Mouse (Mus musculus) myocyte (in vitro differentiated cells): ENCODE measurements around the gene Anapc7. TPM values are rescaled to one million over a fixed set of nuclear protein-coding genes. Genes with fewer than 3 reads are reported as not detected.
"Not testable (repeated sequence)": the region's sequence is repeated elsewhere in the genome, so short reads cannot be mapped to it uniquely, and the experiment has no call there.

Experiments used
- H3K27me3 ChIP-seq: one replicate; pipeline ENCODE4 v1.6.1; 2011; ENCODE audit not compliant: control insufficient read depth, insufficient read depth, insufficient read length
- H3K36me3 ChIP-seq: one replicate; pipeline ENCODE4 v1.6.1; 2011; ENCODE audit not compliant: control insufficient read depth, insufficient read depth
- H3K4me2 ChIP-seq: one replicate; pipeline ENCODE4 v1.6.1; 2011; ENCODE audit warnings: low read depth, control low read depth
- H3K4me3 ChIP-seq: one replicate; pipeline ENCODE4 v1.5.1; 2011; ENCODE audit warnings: mild to moderate bottlenecking, control low read depth, moderate library complexity
- H3K79me2 ChIP-seq: one replicate; pipeline ENCODE4 v1.6.1; 2011; ENCODE audit not compliant: control insufficient read depth, insufficient read depth
- H3ac ChIP-seq: one replicate; pipeline ENCODE4 v1.6.1; 2011; ENCODE audit not compliant: control insufficient read depth, insufficient read length
- CEBPB ChIP-seq: IDR thresholded peaks from 2 replicates; pipeline ENCODE4 v1.6.1; 2011; ENCODE audit warnings: mild to moderate bottlenecking, moderate library complexity; ENCODE audit not compliant: poor library complexity, insufficient read depth, severe bottlenecking
- E2F4 ChIP-seq: IDR thresholded peaks from one replicate; pipeline ENCODE4 v1.6.1; 2011; ENCODE audit warnings: mild to moderate bottlenecking, control low read depth, moderate library complexity; ENCODE audit not compliant: insufficient read depth
- MAX ChIP-seq: IDR thresholded peaks from one replicate; pipeline ENCODE4 v1.6.1; 2011; ENCODE audit warnings: low read depth, mild to moderate bottlenecking, control low read depth
- MYOD1 ChIP-seq, 3 experiments: IDR thresholded peaks; one replicate each; pipeline ENCODE4 v1.6.1; 2011; ENCODE audit warnings: control low read depth in 2 of 3, low read depth in 2 of 3, mild to moderate bottlenecking in 2 of 3, moderate library complexity in 1 of 3; ENCODE audit not compliant: insufficient read length in 2 of 3, control insufficient read depth in 1 of 3
- MYOG ChIP-seq, 3 experiments: IDR thresholded peaks; one replicate each; pipeline ENCODE4 v1.6.1; 2011; ENCODE audit warnings: control low read depth in 2 of 3, low read depth in 2 of 3, mild to moderate bottlenecking in 2 of 3; ENCODE audit not compliant: insufficient read length in 2 of 3, control insufficient read depth in 1 of 3, insufficient read depth in 1 of 3
- POLR2A ChIP-seq: IDR thresholded peaks from one replicate; pipeline ENCODE4 v1.6.1; 2011; ENCODE audit warnings: low read depth, mild to moderate bottlenecking, control low read depth, moderate library complexity; ENCODE audit not compliant: insufficient read length
- POLR2AphosphoS2 ChIP-seq: IDR thresholded peaks from one replicate; pipeline ENCODE4 v1.6.1; 2011; ENCODE audit warnings: low read depth, control low read depth; ENCODE audit not compliant: insufficient read length
- REST ChIP-seq: IDR thresholded peaks from one replicate; pipeline ENCODE4 v1.6.1; 2011; ENCODE audit warnings: mild to moderate bottlenecking, control low read depth, moderate library complexity; ENCODE audit not compliant: insufficient read depth, insufficient read length
- SRF ChIP-seq: IDR thresholded peaks from one replicate; pipeline ENCODE4 v1.6.1; 2011; ENCODE audit warnings: low read depth; ENCODE audit not compliant: control insufficient read depth, insufficient read length
- TCF12 ChIP-seq: IDR thresholded peaks from one replicate; pipeline ENCODE4 v1.6.1; 2011; ENCODE audit warnings: mild to moderate bottlenecking, control low read depth; ENCODE audit not compliant: poor library complexity, insufficient read depth, severe bottlenecking
- TCF3 ChIP-seq: IDR thresholded peaks from one replicate; pipeline ENCODE4 v1.6.1; 2011; ENCODE audit warnings: low read depth, control low read depth; ENCODE audit not compliant: insufficient read length
- USF1 ChIP-seq: IDR thresholded peaks from one replicate; pipeline ENCODE4 v1.6.1; 2011; ENCODE audit warnings: low read depth, mild to moderate bottlenecking, control low read depth, moderate library complexity
- polyA plus RNA-seq: library from polyadenylated mRNA; unstranded; fragments of >200 nt; fragmentation: generic; extraction: Trizol; gene quantifications from one replicate; pipeline ENCODE4 v1.2.1, GENCODE M21; 2012; ENCODE audit warnings: missing spikeins

Anapc7 gene
- polyA plus RNA-seq, 1 experiment: 62.7 TPM

GRCm38 (mm10) chr5:122452194-122452593 is 30.7 kb downstream of the Anapc7 start:
- TF ChIP-seq POLR2A (peak; percentile 26), POLR2AphosphoS2 (peak; percentile 74), CEBPB (no peak)
- Histone ChIP-seq H3K79me2 (no peaks in the 10 kb centered on the region), H3K4me2 (no peak overlapping the region), H3K4me3 (no peak overlapping the region), H3K27me3 (no peaks in the 10 kb centered on the region), H3ac (no peak overlapping the region), H3K36me3 (peaks cover 36% of the 10 kb centered on the region)

DNA sequence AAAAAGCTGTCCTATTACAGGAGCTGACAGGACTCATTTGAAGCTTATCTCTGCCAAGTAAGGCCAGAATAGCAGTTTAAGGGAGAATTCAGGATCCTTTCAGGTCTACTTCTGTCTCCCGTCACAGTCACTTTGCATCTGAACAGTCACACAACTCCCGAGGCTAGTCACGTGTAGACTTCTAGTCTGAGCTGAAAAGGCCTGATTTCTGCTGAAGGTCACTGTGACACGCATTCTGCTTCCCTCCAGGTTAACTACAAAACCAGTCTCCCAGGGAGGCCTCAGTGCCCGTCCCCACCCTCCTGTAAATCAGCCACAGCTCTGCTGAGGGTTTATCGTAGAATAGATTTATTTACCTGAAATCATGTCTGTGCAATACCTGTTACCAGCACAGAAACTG is 31.7 kb downstream of the Anapc7 start:
- Histone ChIP-seq H3K79me2 (no peaks in the 10 kb centered on the region), H3K27me3 (no peaks in the 10 kb centered on the region), H3K4me2 (no peak overlapping the region), H3K36me3 (peaks cover 44% of the 10 kb centered on the region), H3ac (no peak overlapping the region), H3K4me3 (no peak overlapping the region)
- TF ChIP-seq MYOG (IDR thresholded peaks at IDR 0.05; ENCODE audit: control insufficient read depth in 1 of 3, insufficient read depth in 1 of 3, insufficient read length in 2 of 3, low read depth in 2 of 3) (no peak), USF1 (no peak), TCF12 (no peak), SRF (no peak), POLR2A (no peak), CEBPB (no peak), E2F4 (no peak), TCF3 (no peak), REST (no peak), MAX (no peak), MYOD1 (IDR thresholded peaks at IDR 0.05; ENCODE audit: control insufficient read depth in 1 of 3, insufficient read length in 2 of 3, low read depth in 2 of 3) (no peak), POLR2AphosphoS2 (no peak)

GRCm38 (mm10) chr5:122454442-122454841 is 32.9 kb downstream of the Anapc7 start:
- H3K4me3 ChIP-seq: no peak overlapping the region
- no peak overlapping the region for H3ac ChIP-seq
- no peak overlapping the region for H3K4me2 ChIP-seq
- H3K79me2 ChIP-seq: no peaks in the 10 kb centered on the region
- TF ChIP-seq MYOD1 (IDR thresholded peaks at IDR 0.05; ENCODE audit: control insufficient read depth in 1 of 3, insufficient read length in 2 of 3, low read depth in 2 of 3) (no peak), POLR2AphosphoS2 (peak; percentile 61), POLR2A (peak; percentile 31), TCF12 (no peak), CEBPB (no peak), SRF (no peak), MAX (no peak), E2F4 (no peak), TCF3 (no peak)
- no peaks in the 10 kb centered on the region for H3K27me3 ChIP-seq
- H3K36me3 ChIP-seq: peaks cover 54% of the 10 kb centered on the region

- no peak overlapping the region for H3K4me2 ChIP-seq
- H3ac ChIP-seq: no peak overlapping the region
- no peaks in the 10 kb centered on the region for H3K79me2 ChIP-seq
Observed at GRCm38 (mm10) chr5:122454883-122455282, 33.4 kb downstream of the Anapc7 start.

DNA sequence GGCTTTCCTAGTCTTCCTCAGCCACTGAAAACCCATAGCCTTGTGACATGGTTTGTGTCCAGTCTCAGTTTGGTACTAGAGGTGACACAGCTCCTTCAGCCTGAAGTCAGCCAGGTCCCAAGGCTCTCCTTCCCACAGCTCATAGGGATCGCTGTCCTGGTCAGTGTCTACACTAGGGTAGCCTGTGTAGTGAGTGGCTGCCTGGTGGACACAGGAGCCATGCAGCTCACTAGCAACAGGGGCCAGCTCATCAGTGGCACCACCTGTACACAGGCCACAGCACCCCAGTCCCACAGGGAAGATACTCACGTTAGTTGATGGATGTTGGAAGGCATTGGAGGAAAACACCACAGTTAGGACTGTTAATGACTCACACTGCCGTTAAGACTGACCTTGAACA is 34.1 kb downstream of the Anapc7 start:
- Histone ChIP-seq H3K4me2 (no peak overlapping the region), H3K36me3 (peaks cover 66% of the 10 kb centered on the region), H3K27me3 (no peaks in the 10 kb centered on the region), H3K4me3 (no peak overlapping the region), H3ac (no peak overlapping the region), H3K79me2 (no peaks in the 10 kb centered on the region)
- TF ChIP-seq E2F4 (no peak), CEBPB (no peak), MAX (no peak), POLR2AphosphoS2 (peak; percentile 75)

More at GRCm38 (mm10) chr5:122454883-122455282, 33.4 kb downstream of the Anapc7 start:
- TF ChIP-seq POLR2A (no peak), POLR2AphosphoS2 (peak; percentile 54)
- H3K36me3 ChIP-seq: peaks cover 59% of the 10 kb centered on the region
- no peak overlapping the region for H3K4me3 ChIP-seq
- no peaks in the 10 kb centered on the region for H3K27me3 ChIP-seq

DNA sequence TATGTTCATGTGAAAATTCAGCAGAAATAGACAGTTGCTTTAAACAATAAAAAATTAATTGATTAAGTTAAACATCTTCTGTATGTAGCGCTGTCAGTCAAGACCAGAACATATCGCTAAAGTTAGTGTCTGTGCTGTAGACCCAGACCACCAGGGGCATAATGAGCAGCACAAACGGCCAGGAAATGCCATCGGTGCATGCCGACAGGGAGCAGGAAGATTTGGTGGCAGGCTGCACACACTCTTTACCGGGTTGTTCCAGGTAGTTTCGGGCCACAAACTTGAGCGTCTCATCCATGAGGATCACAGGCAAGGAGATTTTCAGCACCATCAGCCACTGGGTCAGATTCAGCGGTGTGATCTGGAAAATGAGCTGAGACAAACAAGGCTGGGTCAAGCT is 35.6 kb downstream of the Anapc7 start:
- peak; percentile 40 for TF ChIP-seq POLR2AphosphoS2
- not testable (repeated sequence) for H3K4me2 ChIP-seq, H3K79me2 ChIP-seq, H3K27me3 ChIP-seq, H3ac ChIP-seq, H3K4me3 ChIP-seq
- peaks cover 75% of the 10 kb centered on the region for H3K36me3 ChIP-seq
